Mouse (Mus musculus) ovary, postnatal 14 days (tissue): ENCODE data around the gene Uri1.

ENCODE experiments used
- DNase-seq: peaks from one replicate; pipeline ENCODE4 v3.0.0; 2022; ENCODE audit warnings: low spot score

The Uri1 gene

DNA sequence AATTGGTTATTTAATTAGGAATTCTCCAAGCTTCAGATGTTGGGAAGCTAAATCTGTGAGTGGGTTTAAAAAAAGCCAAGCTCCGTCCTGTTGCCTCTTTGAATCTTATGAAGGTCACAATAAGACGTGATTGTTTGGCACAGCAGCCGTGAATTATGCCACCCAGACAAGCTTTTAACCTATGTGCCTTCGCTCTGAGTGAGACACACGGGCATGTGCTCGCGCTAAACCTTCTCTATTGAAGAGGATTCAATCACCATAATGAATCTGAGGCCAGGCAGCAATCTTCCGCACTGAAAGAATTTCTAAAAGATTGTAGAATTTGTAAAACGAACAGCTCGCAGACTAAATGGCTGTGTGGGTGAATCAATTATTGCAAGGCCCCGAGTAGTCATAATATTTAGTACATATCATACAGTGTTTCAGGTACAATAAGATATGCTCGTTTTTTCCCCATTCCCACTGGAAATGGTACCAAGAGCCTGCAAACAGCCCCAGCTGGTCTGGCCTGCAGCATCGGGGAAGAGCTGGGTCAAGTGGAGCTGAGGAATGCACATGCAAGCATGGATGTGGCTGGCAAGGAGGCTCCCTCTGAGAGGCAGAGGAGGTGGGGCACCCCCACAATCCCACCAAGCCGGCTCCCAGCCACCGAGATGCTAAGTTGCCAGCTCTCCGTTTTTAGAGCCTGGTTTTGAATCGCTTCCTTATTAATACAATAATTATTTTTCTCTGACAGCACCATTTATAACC lies 101.5 kb downstream of the Uri1 start:
- DNase-seq = no peak

DNA sequence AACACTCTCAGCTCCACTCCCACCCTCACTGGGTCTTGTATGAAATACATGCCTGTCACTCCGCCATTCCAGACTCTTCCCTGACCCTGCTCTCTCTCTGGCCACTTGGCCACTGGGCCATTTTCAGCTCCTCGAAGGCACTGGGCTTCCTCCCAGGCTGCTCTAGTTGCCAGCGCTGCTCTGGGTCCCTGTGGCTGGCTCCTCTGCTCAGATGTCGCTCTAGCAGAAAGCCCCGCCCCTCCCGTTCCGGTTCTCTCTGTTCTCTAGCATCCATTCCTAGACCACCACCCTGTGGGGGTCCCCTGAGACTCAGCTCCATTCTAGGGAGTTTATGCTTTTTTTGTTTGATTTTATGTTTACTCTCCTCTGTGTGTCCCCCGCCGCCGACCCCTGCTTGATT lies 104.4 kb downstream of the Uri1 start:
- DNase-seq = no peak

DNA sequence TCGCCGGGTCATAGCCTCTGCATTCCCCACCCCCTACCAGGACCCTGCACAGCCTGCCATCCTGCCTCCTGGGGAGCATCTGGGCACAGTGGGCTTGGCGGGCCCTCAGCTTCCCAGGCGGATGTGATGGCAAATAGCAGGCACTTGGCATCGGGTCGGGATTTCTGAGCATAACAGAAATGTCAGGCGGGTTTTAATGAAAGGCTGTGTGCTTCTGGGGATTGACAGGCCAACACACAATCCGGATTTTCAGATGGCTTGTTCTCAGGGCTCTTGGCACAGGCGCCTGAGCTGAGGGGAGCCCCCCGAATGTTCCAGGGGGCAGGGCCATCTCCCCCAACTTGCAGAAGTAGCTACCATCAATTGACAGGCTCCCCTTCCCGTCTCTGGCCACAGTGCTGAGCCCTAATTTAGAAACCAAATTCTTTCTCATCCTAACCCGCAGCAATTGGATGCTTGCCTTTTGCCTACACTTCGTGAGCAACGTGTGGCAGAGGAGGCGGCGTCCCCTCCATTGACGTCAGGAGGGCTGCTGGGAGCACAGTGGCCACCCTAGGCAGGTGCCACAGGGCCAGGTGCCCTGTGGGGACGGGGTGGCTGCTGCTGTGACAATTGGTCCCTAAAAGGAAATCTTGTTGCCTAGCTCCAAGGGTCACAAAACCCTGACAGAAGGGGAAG lies 106.5 kb downstream of the Uri1 start:
- no peak for DNase-seq

DNA sequence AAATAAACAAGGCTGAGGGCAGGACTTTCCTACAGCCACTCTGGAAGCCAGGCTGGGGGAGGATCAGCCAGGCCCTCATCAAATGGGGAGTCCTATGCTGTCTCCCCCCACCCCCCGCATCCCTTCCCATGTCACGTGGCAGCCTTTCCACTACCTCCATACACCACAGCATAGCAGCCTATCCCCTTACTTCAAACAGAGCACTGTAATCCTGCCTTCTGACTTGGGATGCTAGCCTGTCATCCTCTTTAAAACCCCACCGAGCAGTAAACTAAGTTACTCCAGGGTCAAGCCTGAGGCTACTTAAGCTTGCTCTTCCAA lies 111.6 kb downstream of the Uri1 start:
- DNase-seq = no peak

DNA sequence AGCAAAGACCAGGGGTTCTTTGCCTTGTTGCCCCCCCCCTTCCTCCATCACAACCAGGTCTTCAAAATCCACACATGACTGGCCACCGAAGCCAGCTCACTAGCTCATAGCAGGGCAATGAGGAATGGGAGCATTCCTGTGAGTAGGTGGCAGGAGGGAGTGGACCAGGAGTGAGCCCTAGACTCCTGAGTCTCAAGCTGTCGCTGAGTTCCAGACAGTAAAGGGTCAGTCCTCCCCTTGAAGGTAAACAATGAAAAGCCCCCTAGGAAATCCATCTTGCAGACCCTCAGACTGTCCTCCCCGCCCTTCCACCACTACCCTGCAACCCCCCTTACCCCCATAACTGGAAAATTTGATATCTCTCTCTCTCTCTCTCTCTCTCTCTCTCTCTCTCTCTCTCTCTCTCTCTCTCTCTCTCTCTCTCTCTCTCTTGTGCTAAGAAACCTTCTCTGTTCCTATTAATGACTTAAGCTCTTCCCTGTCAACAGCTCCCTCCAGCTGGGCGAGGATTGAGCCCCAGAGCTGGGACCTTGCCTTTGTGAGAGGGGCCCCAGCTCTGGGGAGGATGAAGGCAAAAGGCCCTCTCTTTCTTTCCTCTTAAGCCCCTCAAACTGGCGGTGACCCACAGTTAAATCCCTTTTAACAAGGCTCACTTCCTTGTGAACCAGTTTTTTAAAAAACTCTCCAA lies 112.1 kb downstream of the Uri1 start:
- DNase-seq = no peak

DNA sequence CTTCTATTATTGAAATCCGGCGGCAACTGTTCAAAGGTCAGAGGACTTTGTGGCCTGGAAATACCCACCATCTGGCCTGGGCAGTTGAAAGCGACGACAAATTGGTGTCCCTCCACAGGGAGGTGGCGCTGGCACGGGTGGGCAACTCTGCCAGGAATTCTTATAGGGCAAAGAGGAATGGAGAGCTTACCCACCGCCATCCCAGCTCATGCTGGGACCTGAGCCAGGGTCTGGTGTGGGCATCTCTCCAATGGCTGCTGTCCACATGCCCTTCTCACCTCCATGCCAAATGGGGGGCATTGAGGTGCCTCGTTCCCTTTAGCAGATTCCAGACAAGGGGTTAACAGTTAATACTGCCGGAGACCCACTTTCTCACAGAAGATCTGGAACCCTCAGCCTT lies 113.2 kb downstream of the Uri1 start:
- no peak for DNase-seq
